Mouse (Mus musculus): Measurements from ENCODE around the gene Cldn11.

The Cldn11 gene

DNA sequence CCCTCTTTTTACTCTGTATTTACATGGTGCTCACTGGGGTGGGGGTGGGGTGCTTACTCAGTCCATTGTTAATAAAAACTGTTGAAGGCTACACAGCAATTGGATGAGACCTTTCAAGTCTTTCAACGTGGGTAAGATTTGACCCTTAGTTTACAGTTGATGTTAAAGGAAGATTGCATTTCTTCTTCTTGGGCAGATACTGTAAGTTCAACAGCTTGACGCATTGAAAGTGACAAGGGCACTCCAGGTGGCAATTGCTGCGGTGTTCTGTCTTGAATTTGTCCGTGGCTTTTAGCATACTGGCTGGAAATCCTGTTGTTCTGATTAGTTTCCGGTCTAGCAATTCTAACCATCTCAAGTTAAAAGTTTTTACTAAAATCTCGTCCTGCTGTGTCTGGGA, 11.6 kb downstream of the Cldn11 start:
- no peak for DNase-seq (ENCODE audit: low spot score)

DNA sequence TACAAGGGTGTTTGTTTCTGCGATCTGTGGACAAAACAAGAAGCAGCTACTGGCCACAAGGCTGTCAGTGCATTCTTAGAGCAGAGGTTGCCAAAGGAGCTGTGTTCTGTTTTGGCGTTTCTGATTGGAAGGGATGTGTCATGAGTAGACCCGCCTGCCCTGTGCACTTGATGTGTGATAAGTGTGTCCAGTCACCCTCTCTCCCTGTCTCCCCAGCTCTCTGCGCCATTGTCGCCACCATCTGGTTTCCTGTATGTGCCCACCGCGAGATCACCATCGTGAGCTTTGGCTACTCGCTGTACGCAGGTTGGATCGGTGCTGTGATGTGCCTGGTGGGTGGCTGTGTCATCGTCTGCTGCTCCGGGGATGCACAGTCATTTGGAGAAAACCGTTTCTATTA, 13.1 kb downstream of the Cldn11 start:
- DNase-seq (ENCODE audit: low spot score) = no peak

DNA sequence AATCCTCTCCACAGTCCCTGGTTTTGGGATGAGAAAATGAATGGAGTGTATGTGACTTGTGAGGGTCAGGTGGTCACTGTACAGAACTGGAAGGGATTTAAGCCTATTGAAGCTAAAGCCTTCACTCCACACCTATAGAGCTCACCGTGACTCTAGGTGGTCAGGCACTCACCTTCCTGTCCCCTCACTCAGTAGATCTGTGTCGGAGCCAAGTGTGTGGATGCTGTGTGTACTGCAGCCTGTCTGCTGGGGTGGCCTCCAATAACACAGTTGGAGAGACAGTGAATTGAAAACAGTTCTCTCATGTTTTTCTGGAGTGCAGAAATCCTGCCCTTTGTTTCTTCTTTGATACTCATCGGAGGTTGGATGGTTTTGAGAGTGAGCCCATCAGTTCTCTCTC, 16.1 kb downstream of the Cldn11 start:
- DNase-seq (ENCODE audit: low spot score) = no peak

DNA sequence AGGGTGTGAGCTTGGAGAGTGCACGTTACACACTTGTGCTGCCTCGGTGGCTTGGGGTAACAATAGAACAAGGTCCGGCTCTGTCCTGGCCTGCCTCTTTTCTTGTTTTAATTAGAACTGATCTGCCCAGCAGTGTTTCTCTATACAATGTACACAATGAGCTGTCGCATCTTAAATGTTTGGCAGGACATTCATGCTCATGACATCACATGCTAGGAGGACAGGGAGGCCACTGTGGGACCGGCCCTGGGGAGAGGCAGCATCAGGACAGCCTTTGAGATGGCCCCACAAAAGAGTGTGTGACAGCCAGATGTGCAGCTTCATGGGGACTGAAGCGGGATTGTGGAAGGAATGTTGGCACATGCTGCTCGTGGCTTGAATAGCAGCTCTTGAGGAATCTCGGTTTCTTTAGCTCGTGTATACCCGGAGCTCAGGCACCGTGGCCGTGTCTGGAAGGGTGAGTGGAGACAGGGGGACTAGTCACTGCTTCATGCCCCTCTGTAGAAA, 16.7 kb downstream of the Cldn11 start:
- DNase-seq (ENCODE audit: low spot score) = no peak

DNA sequence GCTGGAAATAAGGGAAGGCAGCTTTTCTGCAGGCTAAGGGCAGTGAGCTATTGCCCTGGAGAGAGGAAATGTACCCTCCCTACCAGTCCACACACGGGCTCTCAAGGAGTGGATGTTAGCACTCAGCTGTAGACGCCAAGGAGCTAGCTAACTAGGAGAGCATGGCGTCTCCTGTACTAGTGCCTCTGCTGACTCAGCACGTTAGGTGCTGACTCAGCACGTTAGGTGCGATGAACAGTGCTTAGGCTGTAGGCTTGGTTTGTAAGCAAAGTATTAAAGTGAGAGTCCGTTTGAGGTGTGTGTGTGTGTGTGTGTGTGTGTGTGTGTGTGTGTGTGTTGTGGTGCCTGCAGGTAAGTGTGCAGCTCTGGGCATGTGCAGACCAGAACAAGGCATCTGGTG, 40.6 kb downstream of the Cldn11 start:
- no peak for DNase-seq (ENCODE audit: low spot score)

DNA sequence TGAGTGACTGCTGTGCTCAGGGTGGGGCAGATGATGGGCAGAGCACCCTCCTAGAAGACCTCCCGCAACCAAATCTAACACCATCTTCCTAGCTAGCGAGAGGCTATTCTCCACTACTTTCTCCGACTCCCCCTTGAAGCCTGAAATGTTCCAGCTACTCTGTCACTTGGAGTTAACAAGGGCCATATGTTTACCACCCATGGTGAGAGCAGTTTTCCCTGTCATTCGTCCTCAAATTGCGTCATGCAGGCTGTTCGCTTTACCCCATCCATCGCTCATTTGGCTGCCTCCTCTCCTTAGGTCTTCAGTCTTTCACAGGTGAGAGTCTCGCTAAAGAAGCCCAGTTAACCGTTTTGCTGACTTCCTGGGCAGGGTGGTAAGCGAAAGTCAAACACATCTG, 41.7 kb downstream of the Cldn11 start:
- DNase-seq (ENCODE audit: low spot score) = no peak

DNA sequence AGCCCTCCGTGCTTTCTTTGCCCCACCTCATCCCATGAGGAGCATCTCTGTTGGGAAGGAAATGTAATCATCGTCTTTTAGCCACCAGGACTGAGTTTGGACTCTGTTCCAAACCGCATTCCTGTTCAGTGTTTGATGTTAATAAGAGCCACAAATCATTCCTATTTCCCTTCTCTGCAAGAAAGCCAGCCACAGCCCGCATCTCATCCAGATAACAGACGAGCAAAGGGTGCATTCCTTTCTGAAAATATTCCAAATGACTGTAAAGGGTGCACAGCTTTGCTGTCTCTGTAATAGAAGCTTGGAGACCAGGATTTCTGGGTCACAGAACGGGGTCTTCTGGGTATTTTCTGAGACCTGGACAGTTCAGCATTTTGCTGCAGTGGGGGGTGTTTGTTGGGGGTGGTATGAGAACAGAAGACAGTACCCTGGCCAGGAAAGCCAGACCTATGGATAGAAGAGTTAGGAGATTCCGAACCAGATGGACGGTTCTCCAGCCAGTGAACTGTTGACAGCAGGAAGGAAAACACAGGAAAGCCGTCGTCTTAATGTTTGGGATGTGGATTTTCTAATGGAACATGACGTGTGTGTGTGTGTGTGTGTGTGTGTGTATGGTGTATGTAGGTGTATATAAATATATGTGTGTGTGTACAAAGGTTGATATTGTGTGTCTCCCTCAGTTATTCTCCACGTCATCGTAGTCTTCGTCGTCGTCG, 49.6 kb downstream of the Cldn11 start:
- no peak for DNase-seq (ENCODE audit: low spot score)

DNA sequence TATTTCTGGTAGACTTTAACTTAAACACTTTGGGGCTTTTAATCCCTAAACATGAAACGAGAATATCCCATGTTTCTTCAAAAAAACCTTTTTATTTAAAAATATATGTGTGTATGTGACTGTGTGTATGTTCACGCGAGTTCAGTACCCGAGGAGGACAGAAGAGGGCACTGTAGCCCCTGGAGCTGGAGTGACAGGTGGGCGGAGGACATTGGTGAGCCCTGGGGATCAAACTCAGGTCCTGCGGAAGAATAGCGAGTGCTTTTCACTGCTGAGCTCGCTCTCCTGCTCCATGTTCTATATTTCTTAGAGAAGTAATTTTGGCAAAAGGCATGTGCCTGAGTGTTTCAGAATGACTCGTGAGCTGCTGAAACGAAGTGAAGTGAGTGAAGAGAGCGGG, 54.2 kb downstream of the Cldn11 start:
- no peak for DNase-seq (ENCODE audit: low spot score)

DNA sequence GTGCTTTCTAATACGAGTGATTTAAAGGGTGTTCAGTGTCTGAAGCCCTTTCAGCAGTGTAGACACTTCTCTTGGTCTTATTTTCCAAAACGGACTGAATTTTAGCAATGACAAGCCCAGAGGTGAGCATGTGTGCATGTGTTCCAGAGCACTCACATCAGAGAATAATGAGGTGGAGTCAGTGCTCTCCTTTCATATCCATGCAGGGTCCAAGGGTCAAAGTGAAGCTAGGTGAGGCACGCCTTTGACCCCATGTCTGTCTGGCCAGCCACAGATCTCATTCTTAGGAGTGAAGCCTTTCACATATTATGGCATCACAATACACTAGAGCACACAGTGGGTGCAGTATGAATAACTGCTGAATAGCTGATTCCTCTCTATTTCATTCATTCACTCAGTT, 55.4 kb downstream of the Cldn11 start:
- DNase-seq (ENCODE audit: low spot score) = no peak

DNA sequence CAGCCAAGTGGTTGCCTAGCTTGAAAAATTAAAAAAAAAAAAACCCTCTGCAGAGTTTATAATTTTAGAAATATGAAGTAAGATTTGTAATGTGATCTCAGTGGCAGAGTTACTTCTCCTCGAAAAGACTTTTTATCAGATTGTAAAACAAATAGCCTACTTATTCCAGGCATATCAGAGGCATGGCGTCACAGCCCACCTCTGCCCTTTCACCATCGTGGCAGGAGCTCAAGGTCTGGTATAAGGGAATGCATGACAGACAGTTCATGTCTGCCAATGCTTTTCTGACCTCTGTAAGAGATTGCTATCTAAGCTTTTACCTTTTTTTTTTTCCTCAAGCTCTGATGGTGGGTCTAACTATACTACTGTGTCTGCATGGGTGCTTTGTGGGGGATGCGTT, 58.3 kb downstream of the Cldn11 start:
- DNase-seq (ENCODE audit: low spot score) = no peak

DNA sequence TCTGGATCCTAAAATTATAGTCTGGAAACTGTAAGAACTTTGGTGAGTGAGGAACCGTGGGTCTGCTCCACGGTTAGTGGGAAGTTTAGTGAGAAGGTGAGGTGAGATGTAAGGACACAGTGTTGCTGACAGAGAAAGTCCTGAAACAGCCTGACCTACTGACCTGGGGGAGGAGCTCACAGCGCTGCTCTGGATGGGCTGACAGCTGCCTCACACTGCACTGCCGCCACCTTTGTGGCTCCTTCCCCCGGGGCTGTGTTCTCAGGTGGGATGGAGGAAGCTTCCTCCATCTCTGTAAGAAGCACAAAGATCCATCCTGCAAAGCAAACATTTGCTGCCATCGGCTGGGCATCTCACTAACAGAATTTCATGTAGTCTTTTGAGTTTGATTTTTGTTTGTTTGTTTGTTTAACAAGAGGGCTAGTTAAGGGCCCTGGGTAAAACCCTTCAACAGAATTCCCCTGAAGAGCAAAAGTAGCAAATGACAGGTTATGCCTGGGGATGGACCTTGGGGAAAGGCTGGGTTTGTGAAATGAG, 58.8 kb downstream of the Cldn11 start:
- DNase-seq (ENCODE audit: low spot score) = no peak

DNA sequence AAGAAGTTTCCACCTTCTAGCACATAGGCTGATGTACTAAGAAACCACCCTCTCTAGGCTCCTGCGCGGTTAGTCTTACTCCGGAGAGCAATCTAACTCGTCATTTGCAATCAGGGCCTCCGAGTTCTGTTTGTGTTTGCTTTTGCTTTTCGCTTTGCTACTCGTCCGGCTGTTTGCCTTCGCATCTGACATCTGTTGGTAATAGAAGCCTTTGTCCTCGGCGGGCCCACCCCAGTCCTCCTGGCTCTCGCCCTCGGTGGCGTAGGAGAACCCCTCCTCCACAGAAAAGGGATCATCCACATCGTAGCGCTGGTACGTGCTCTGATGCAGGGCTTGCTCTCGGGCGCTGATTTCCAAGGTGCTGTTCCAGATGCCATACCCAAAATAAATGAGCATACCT, 59.3 kb downstream of the Cldn11 start:
- no peak for DNase-seq (ENCODE audit: low spot score)

DNA sequence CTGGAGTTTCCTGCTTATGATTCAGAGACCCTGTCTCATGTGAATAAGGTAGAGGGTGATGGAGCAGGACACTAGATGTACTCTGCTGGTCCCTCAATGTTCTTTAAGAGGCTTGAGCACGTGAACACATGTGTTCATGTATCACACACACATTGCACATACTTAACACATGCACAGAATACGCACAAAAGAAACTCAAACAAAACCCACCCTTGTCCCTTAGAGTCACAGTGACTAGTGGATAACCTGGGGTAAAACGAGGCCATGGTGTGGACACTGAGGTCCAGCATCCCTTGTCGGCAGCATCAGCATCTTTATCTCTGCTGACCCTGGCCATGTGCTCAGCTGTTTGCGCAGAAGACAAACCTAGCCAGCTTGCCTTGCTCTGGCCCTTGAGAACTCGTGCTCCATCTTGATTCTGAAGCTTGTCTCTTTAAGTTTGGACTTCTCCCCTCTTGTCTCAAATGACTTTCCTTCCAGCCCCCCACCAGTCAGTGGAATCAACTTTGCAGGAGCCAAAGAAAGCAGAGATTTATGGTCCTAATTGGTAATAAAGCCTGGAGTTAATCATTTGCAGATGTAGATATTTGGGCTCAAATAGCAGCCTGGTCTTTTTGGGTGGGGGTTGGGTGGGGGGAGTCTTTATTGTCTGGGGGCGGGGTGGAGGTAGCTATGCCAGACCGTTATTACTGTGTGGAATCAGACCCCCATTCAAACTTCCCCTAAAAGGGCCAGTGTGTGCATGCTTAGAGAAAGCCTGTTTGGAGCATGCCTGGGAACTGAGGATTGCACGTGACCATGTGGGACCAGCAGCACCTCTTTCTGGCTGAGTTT, 62.7 kb downstream of the Cldn11 start:
- DNase-seq (ENCODE audit: low spot score) = no peak

DNA sequence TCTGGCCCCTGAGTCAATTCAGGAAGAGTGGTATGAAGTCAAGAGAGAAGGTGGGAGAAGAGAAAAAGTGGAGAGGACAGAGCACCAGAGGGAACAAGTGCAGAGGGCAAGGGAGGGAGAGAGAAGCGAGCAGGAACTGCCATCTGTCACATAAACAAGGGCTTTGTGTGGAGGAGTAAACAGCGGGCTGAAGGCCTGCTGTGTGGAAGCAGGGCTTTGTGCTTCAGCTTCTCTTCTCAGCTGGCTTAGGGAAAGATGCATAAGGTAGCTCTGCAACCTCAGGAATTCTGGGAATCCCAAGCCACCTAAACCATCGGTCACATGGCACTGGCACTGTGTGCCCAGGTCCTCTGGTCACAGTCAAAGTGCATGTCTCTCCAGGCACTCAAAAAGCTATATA, 64.1 kb downstream of the Cldn11 start:
- DNase-seq (ENCODE audit: low spot score) = no peak

Data from urinary bladder, postnatal 10 days (tissue).